In the genomic region with DNA sequence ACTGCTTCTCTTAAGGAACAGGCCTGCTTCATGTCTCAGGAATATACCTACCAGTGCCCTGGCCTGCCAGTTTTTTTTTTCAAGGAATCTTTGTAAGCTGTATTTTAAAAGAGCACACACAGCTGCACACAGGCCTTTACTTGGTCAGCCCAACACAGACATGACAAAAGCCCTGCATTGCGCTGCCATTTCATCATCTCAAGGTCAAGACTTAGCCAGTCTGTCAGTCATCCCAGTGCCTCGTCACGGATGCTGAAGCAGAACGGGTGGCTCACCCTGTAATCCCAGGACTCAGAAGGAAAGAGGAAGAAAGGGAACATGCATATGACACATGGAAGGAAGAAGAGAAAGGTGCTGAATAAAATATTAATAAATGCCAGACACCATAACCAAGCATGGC, we compare ENCODE assay signal across 25 mouse cellular contexts. TPM values are rescaled to one million over a fixed set of nuclear protein-coding genes. Genes with fewer than 3 reads are reported as not detected.
"Had no signal": no experiment of that assay in that cellular context is flagged by ENCODE, and none has a peak within 500 bp of the region (broad histone marks: within the 10 kb centered on the region; RNA-seq: fewer than 3 reads in every experiment).

No protein-coding gene starts in this region.

- H3K9ac ChIP-seq: heart, embryonic 13.5 days; heart, embryonic 15.5 days; hindbrain, embryonic 13.5 days; hindbrain, embryonic 15.5 days; kidney, embryonic 15.5 days; limb, embryonic 13.5 days; limb, embryonic 15.5 days; liver, embryonic 12.5 days had no signal

- H3K4me2 ChIP-seq: heart, embryonic 11.5 days; heart, embryonic 13.5 days; heart, embryonic 15.5 days; hindbrain, embryonic 13.5 days; hindbrain, embryonic 15.5 days; kidney, embryonic 15.5 days; limb, embryonic 13.5 days; limb, embryonic 15.5 days; liver, embryonic 12.5 days had no signal

- H3K27me3 ChIP-seq: heart, embryonic 13.5 days; heart, embryonic 15.5 days; hindbrain, embryonic 13.5 days; hindbrain, embryonic 15.5 days; kidney, embryonic 15.5 days; limb, embryonic 13.5 days; limb, embryonic 15.5 days; liver, embryonic 12.5 days had no signal

- DNase-seq: gastrocnemius, postnatal 10 days; gastrocnemius, postnatal 25 days; heart, adult 18-20 months; heart, postnatal 14 days; heart, postnatal 36 days; kidney, adult 11 months; kidney, adult 2 months; kidney, adult 9 months; kidney, postnatal 14 days; kidney, postnatal 36 days; layer of hippocampus, adult 9-11 months; layer of hippocampus, postnatal 36 days; left cerebral cortex, postnatal 4 days had no signal

- H3K9me3 ChIP-seq: heart, embryonic 13.5 days; heart, embryonic 15.5 days; hindbrain, embryonic 13.5 days; hindbrain, embryonic 15.5 days; kidney, embryonic 15.5 days; limb, embryonic 13.5 days; limb, embryonic 15.5 days; liver, embryonic 12.5 days had no signal

- ATAC-seq: hindbrain, postnatal 0 days; intestine, embryonic 16.5 days; liver, embryonic 12.5 days had no signal

- H3K4me3 ChIP-seq: heart, embryonic 13.5 days; heart, embryonic 15.5 days; hindbrain, embryonic 13.5 days; hindbrain, embryonic 15.5 days; kidney, embryonic 15.5 days; limb, embryonic 13.5 days; limb, embryonic 15.5 days; liver, embryonic 12.5 days had no signal

- H3K36me3 ChIP-seq: heart, embryonic 15.5 days had no signal

- H3K27ac ChIP-seq: heart, embryonic 13.5 days; heart, embryonic 15.5 days; hindbrain, embryonic 13.5 days; hindbrain, embryonic 15.5 days; hindbrain, postnatal 0 days; kidney, embryonic 15.5 days; kidney, postnatal 0 days; limb, embryonic 13.5 days; limb, embryonic 15.5 days had no signal

RNA-seq across cellular contexts. Expression of gene Msantd1, which starts 19.8 kb away (rescaled TPM):
- polyA plus RNA-seq: heart, embryonic 13.5 days; heart, embryonic 15.5 days had no signal
